Mouse (Mus musculus): ENCODE data around the gene Cers6.

Cers6 gene

DNA sequence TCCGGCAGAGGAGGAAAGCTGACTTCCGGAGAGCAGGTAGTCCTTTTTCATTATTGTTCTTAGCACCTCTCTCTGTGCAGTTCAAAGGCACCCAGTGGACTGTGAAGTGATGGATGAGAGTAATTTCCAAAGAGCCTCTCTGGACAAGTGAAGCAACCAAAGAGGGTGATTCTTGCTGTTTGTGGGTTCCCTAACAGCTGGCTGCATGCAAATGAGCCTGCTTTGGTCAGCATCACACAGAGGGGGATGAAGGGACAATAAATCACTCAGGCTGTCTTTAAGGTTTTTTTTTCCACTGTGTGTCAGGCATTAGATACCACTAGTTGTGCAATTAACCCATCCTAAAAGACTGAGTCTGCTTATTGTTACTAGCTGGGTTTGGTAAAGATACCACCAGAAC, 258.5 kb downstream of the Cers6 start:
- DNase-seq (ENCODE audit: low spot score) = no peak

DNA sequence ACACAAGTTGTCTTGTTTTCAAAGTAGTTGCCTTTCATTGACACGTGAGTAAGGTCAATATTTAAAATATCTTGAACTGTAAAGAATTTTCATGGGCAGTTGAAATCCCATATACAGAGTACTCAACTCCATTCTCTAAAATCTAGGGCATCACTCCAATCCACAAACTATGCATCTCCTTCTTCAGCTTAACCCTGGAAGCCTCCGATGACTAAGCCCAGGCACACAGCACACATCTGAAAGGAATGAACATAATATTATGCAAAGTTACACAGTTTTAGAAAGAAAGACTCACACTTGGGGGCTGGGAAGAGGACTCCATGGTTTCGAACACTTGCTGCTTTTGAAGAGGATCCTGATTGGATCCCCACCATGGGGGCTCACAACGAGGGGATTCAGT, 260.4 kb downstream of the Cers6 start:
- DNase-seq (ENCODE audit: low spot score) = no peak

DNA sequence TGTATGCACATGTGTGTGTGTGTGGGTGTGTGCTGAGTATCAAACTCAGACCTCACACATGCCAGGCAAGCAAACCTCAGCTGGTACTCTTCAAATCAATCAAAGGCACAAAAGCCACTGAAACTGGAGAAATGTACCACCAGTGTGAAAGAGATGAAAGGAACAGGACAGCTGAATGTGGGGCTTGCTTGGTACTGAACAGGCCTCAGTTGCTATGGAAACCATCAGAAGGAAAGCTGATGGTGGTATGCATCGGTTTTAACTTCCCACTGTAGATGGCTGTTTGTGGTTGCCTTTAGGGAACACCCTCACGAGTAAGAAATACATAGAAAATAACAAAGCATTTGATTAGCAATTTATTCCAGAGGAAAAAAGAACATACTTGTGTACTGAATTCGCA, 264.2 kb downstream of the Cers6 start:
- DNase-seq (ENCODE audit: low spot score) = no peak

DNA sequence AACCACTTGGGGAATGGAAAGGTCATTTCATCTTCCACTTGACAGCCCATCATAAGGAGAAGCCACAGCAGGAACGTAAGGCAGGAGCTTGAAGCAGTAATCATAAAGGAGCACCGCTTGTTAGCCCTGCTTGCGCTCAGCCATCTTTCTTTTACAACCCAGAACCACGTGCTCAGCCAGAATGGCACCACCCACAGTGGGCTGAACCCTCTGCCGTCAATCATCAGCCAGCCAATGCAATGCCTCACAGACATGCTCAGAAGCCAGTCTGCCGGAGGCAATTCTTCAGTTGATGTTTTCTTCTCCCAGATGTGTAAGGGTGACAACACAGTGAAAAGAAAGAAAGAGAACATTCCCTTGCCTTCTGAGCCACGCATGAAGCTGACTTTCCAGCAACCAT, 267.1 kb downstream of the Cers6 start:
- no peak for DNase-seq (ENCODE audit: low spot score)

DNA sequence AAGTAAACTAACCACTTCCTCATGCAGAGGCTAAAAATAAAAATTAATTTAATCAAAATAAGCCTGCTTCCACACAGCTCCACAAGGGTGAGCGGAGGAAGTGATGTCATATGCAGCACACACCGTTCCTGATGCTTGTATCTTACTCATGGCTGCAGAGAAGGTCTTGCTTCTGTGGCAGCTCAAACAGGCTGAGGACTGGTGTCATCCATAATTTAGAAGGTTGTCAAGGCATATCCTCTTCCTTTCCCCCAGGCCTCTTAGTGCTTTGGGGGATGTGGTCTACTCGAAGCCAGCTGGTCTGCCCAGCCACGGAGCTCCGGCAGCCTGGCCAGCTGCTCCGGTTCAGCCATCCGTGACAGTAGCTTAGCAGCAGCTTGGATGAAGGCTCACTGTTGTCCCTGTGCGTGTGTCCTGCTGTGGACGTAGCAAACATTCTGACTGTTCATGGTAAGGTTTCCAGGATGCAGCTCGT, 267.7 kb downstream of the Cers6 start:
- no peak for DNase-seq (ENCODE audit: low spot score)

DNA sequence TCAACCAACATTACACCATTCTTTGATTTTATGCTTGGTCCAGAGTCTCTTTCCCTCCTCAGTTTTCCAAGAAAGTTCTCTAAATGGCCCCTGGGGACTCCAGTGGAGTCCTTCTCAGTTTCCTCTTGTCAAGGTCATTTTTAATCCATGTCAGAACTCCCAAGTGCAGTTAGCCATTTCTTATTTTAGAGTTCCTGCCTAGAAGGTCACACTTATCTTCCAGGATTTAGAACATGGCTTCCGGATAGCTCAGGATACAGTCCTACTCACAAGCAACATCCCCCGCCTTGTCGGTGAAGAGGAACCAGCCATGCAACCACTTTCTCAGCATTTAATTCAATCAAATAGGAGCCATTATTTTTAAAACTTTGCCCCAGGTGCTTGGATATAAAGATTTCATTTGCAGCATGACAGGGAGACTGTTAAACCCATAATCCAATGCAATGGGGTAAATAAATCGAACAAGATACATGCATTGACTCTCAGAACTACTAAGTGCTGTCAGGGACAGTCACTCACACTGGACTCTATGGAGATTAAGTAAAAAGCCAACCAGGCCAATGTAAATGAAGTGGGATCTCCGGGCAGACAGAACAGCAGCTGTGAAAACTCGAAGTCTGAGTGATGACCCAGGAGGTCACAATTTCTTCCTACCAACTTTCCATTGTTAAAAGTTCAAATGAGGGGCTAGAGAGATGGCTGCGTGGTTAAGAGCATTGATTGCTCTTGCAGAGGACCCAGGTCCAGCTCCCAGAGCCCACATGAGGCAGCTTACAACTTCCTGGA, 268.4 kb downstream of the Cers6 start:
- DNase-seq (ENCODE audit: low spot score) = no peak

DNA sequence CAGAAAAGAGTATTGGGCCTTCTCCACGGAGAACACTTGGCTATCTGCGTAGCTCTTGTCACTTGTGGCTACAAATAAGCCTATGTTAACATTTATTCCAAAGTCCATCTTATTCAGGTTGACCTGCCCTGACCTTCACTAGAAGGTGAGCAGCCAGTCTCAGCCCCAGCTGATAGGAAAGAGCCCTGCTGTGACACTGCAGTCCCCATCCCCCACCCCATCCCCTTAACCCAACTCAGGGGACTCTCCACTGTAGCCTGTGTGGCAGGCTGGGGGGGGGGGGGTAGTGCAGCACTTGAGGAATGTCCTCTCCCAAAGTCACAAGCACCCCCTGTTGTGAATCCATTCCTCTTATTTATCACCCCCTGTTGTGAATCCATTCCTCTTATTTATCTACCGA, 270.8 kb downstream of the Cers6 start:
- no peak for DNase-seq (ENCODE audit: low spot score)

DNA sequence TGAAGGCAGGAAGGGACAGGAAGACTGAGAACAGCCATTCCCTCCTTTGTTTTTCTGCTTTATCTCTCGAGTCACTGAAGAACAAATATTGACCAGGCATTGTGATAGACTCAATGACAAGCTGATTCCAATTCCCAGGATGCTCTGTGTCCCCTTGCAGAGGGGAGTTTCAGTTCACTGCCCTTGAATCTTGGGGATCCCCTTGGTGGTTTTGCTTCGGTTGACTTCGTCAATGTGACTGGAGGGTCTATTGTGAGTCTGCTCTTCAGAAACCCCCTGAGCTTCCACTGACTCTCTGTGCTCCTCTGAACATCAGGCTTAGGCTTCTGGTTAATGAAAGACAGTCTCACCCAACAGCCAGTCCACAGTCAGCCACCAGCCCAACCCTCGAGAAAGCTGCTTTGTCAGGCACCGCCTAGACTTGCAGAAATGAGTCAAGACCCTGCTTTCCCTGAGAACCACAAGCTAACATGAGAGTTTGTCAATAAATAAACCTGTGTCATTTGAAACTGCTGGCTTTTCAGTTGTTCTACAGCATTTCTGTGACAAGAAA, 271.3 kb downstream of the Cers6 start:
- DNase-seq (ENCODE audit: low spot score) = no peak

DNA sequence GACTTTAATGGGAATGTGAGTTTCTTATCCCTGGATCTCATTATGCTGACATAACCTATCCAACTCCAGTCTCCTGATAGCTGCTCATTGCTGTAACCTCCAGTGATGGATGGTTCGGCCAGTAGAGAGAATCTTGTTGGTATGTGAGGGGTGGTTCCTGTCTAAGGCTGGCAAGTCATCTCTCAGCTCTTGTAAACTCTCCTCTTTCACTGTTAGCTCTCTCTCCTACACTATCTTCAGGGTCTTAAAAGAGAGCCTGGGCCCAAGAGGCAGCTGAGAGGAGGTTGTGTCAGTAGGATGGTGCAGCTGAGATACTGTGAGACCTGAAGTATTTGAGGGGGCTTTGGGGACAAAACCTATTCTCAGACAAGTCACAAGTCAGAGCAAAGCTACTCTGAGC, 272.9 kb downstream of the Cers6 start:
- DNase-seq (ENCODE audit: low spot score) = no peak

DNA sequence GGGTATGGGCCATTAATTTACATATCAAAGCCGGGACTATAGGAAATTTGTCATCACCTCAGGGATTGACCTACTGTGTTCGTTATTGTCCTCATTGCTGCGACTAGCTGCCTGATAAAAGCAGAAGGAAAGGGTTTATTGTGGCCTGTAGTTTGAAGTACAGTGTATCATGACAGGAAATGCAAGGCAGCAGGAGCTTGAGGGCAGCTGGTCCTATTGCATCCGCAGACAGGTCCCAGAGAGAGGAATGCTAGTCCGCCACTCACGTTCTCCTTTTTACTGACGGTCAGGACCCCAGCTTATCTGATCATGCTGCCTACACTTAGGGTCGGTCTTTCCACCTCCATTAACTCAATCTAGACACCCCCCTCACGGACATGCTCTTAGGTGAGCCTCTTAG, 273.7 kb downstream of the Cers6 start:
- DNase-seq (ENCODE audit: low spot score) = no peak

DNA sequence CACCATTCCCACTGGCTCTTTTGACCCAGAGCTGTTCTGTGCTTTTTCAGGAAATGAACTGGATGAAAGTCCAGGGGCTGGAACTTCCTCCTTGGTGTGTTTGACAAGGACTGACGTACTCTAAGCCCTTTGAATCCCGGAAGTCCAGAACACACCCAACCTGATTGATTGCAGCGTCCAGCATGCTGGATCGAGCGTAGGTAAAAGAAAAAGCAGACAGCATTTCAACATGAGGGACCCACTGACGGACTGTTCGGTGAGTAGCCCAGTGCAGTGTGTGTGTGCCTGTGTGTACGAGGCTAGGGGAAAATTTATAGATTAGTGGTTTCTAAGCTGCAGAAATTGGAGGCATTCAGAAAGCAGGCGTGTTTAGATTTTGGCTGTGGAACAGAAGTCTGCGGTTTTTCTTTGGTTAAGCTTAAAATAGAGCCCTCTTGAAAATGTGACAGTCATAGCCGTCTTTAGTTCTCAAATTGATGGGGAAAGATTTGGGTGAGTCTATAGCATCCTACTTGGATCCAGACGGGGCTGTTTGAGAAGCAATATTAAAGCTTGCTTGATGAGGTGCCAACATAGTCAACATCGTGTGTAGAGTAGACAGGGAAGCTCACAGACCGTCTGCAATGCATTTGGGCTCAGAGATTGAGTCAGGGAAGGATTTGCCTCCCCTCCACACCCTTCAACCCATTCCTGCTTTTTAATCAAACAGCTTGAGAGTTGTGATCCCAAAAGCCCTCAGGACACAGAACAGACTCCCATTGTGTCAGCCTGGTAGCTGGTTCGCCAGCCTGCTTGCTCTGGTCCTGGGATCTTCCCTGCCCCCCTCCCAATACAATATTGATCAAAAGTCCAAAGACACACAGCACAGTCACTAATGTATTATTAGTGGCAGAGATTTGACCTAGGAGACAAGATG, 274.7 kb downstream of the Cers6 start, which contains the start of gene Nostrin:
Gene Nostrin (plus strand): TSS at position 140 of the 916 bp plus-strand sequence.
- no peak for DNase-seq (ENCODE audit: low spot score)

DNA sequence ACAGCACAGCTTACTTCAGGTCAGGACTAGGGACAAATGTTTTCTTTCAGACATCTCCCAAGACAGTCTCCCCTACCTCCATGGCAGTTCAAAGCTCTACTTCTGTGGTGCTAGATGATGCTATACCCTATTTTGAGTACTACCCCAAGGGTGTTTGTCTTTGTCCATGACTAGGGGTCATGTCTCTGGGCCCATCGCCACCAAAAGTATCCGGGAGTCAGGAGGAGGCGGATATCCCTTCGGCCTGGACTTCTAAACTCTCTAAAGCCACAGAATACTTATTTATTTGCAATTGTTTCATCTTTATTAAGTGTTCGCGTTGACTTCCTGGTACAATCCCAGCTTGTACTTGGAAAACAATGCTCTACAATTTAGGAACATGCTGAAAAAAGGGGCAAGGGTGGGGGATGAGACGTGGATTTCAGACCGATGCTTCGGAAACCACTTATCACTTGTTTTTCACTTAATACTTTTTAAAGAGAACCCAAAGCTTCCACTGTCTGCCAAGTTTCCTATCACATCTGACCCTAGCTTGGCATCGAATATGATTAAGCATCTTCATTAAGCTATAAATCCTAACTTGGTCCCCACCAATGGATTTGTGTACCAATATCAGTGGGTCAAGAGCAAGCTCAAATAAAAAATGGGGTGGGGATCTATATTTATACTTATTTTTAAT, 276.3 kb downstream of the Cers6 start:
- no peak for DNase-seq (ENCODE audit: low spot score)

DNA sequence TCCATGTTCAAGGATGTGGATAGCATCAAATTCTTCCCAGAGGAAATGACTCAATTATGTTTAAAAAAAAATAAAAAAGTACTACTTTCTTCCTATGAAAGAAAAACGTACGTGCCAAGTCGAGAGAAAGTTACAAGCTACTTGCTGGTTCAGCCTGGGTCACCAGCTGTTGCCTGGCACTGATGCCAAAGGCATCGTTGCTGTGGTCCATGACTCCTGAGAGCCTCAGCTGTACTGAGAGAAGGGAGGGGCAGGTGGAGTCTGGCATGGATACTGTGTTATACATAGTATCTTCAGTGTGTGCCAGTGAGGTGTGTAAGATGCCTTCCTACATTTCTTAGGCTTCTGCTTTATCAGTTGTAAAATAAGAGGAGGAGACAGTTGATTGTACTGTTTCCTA, 277.5 kb downstream of the Cers6 start:
- no peak for DNase-seq (ENCODE audit: low spot score)

DNA sequence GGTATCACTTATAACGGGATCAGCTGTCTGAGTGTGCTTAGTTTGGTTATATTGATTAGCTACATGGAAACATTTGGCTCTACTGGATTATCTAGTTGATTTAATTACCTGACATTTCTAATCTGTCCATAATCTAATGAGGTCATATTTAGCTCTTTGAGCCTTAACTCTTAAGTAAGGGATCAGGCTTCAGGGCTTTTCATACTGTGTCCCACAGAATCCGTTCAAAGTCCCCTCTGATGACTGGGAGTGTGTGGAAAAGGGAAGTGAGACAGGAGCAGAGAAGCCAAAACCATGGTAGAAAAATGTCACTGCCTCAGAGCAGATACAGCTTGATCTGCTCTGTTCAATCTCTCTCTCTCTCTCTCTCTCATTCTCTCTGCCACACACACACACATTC, 279.0 kb downstream of the Cers6 start:
- no peak for DNase-seq (ENCODE audit: low spot score)

DNA sequence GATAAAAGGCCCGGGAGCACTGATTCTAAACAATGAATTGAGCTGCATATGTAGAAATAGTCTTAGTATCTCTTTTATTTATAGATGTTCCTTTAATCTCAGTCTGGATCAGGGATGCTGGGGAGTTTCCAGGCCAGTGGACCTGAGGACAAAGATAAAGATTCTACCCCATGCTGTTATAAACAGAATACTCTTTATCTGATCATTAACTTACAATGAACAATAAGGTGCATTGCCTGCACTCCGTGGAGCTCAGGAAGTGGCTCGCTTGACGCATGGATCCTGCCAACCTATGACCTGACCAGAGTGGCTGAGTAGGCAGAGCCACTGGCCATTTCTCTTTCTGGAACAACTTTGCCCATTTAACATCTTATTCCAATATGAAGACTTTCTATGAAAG, 279.6 kb downstream of the Cers6 start:
- DNase-seq (ENCODE audit: low spot score) = no peak

DNA sequence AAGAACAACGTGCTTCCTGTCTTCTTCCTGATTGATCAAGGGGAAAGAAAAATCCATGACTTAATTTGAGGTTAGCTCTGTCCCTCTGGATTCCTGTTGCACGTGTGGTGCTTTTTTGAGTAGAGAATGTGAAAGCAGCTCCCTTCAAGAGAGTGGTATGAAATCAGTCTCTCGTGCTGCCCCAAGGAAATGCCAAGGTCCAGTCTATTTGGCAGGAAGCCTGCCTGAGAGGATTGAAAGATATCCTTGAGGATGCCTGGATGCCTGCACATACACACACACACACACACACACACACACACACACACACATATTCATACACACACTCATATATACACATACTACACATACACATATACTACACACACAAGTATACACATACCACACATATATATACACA, 287.4 kb downstream of the Cers6 start:
- no peak for DNase-seq (ENCODE audit: low spot score)

DNA sequence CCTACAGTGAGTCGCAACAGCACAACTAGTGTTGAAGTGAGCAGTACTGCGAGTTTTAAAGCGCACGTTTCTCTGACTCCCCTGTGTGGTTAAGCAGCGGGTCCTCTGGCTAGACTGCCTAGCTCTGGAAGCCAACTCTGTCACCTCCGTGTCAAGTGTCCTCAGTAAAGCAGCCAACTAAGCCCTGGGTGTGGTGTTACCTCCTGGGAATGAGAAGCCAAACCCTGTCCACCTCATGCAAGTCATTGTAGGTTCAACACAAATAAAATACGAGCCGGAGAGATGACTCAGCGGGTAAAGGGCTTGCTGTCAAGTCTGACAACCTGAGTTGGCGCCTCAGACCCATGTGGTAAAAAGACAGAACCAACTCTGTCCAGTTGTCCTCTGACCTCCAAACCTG, 287.9 kb downstream of the Cers6 start:
- no peak for DNase-seq (ENCODE audit: low spot score)

DNA sequence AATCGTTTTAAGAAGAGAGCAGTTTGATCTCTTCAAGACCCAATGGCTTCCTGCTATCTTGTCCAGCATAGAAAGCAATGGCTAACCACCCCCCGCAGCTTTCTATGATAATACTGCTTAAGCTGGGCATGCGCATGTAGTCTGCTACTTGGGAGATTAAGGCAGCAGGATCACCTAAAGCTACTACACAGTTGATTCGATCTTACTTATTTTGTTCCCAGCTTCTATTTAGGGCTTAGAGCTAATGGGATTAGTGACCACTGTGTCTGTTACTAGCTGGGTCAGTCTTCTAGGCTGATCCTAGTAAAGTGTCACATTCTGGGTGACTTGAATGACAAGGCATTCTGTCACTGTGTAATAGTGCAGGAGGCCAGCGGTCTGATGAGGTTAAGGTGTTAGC, 289.6 kb downstream of the Cers6 start:
- DNase-seq (ENCODE audit: low spot score) = no peak

DNA sequence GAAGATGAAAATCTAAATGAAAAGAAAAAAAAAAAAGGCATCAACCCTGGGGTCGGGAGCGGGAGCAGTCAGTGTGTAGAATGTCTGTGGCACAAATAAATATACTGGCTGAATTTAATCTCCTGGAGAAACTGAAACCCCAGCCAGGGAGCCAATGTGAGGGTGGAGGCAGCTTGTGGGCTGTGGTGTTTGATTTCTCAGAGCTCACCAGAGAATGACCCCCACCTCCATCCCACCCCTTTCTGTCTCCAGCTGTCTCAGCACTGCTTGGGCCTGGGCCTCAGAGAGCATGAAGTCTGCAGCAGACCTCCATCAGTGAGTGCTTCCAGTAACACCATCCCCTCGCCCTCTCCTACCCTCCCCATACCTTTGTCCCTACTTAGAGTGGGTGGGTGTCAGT, 294.6 kb downstream of the Cers6 start:
- no peak for DNase-seq (ENCODE audit: low spot score)

DNA sequence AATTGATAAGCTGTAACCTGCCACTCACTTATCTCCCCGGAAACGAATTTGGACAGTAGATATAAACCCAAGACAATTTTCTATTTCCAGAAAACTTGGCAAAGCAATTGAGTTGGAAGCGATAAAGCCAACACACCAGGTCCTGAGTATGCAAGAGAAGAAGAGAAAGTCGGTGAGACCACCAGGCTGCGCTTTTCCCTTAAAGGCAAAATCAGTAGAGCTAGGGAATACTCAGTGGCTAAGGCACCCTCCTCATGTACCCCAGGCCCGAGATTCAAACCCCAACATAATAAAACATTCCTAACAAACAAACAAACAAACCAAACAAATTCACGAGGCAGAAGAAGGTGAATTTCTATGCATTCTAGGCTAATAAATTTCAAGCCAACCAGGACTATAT, 295.0 kb downstream of the Cers6 start:
- DNase-seq (ENCODE audit: low spot score) = no peak

DNA sequence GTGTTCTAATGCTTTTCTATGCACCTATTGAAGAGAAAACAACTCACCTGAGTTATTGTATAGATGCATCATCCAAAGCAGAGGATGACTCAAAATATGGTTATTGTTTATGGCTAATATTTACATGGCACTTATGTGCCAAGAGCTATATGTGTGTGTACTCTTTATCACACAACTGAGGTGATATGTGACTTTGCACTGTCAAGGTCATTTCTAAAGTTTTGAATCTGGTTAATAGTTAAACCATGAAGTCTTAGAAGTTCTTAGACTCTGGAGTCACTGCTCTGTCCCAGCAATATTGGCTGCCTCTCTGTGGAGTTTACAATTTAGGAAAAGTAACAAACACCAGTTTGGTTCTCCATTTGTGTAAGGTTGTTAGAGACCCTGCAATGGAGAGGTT, 297.7 kb downstream of the Cers6 start:
- DNase-seq (ENCODE audit: low spot score) = no peak

Measured in ovary, postnatal 36 days (tissue).